Mouse (Mus musculus) embryonic facial prominence, embryonic 10.5 days (tissue): ENCODE measurements at regions not wholly inside any gene's neighbourhood (a gene's known extent, or its start where the extent isn't known, plus 50 kb on each side); places are given as distances from the start of the nearest gene placed in this dataset.
A peak's percentile ranks its signal among the peaks of the same experiment; 100 is the strongest.

Experiments
- DNase-seq: peaks from one replicate; pipeline ENCODE4 v3.0.0-alpha.2; 2017; ENCODE audit warnings: low spot score
- H3K27ac ChIP-seq: fragments of 300-500 bp; sonication (generic); replicated peaks from 2 replicates; pipeline ENCODE4 v1.5.1; 2016; ENCODE audit warnings: mild to moderate bottlenecking
- H3K27me3 ChIP-seq: fragments of 300-500 bp; sonication (generic); replicated peaks from 2 replicates; pipeline ENCODE4 v1.6.1; 2016; ENCODE audit warnings: low read depth, mild to moderate bottlenecking; ENCODE audit not compliant: poor library complexity, severe bottlenecking
- H3K36me3 ChIP-seq: fragments of 300-500 bp; sonication (generic); replicated peaks from 2 replicates; pipeline ENCODE4 v1.6.1; 2016; ENCODE audit warnings: mild to moderate bottlenecking, moderate library complexity
- H3K4me1 ChIP-seq: fragments of 300-500 bp; sonication (generic); 2 replicates; pipeline ENCODE4 v1.6.1; 2016
- H3K4me3 ChIP-seq: fragments of 300-500 bp; sonication (generic); 2 replicates; pipeline ENCODE4 v1.5.1; 2016; ENCODE audit warnings: mild to moderate bottlenecking, moderate library complexity
- H3K9me3 ChIP-seq: fragments of 300-500 bp; sonication (generic); 2 replicates; pipeline ENCODE4 v1.6.1; 2016; ENCODE audit warnings: mild to moderate bottlenecking
- WGBS: fragments of 180-500 bp; shearing (Covaris S2); methylation state at CpG from one replicate; pipeline ENCODE4 v1.1.7; 2016; 5-methylcytosine and 5-hydroxymethylcytosine counted together

GRCm38 (mm10) chr3:37903482-37903881 lies 179.2 kb upstream of the Gm5148 start:
- no peaks in the 10 kb centered on the region for H3K36me3 ChIP-seq
- no peak overlapping the region for H3K27ac ChIP-seq
- DNase-seq = no peak
- H3K4me3 ChIP-seq = no peak overlapping the region
- WGBS = 84% methylated on average over 3 of the region's 3 CpGs
- H3K9me3 ChIP-seq = no peaks in the 10 kb centered on the region
- peaks cover 7% of the 10 kb centered on the region; the same call in 1 of the 2 replicates for H3K27me3 ChIP-seq
- peaks cover 28% of the 10 kb centered on the region for H3K4me1 ChIP-seq

- DNase-seq = no peak
- no peak overlapping the region for H3K4me3 ChIP-seq
- H3K4me1 ChIP-seq = peaks cover 27% of the 10 kb centered on the region
- no peaks in the 10 kb centered on the region for H3K9me3 ChIP-seq
- H3K27ac ChIP-seq = no peak overlapping the region
- peaks cover 7% of the 10 kb centered on the region; the same call in 1 of the 2 replicates for H3K27me3 ChIP-seq
- 92% methylated on average over 4 of the region's 4 CpGs for WGBS
- no peaks in the 10 kb centered on the region for H3K36me3 ChIP-seq
Measured at GRCm38 (mm10) chr3:37903021-37903420, 178.7 kb upstream of the Gm5148 start.

- Histone ChIP-seq H3K4me1 (peaks cover 35% of the 10 kb centered on the region), H3K4me3 (peak overlapping the region; percentile 47), H3K27ac (peak overlapping the region; percentile 83), H3K27me3 (peaks cover 7% of the 10 kb centered on the region; the same call in 1 of the 2 replicates), H3K9me3 (no peaks in the 10 kb centered on the region), H3K36me3 (no peaks in the 10 kb centered on the region)
- DNase-seq = no peak
- WGBS = 32% methylated on average over 3 of the region's 3 CpGs
Measured at GRCm38 (mm10) chr3:37897392-37897791, 173.1 kb upstream of the Gm5148 start.

- Histone ChIP-seq H3K4me3 (peak overlapping the region; percentile 47), H3K9me3 (no peaks in the 10 kb centered on the region), H3K27ac (peak overlapping the region; percentile 83), H3K4me1 (peaks cover 35% of the 10 kb centered on the region), H3K27me3 (peaks cover 7% of the 10 kb centered on the region; the same call in 1 of the 2 replicates), H3K36me3 (no peaks in the 10 kb centered on the region)
- peak; percentile 82 for DNase-seq
- under 1% methylated on average over 17 of the region's 17 CpGs for WGBS
Measured at GRCm38 (mm10) chr3:37896821-37897311, 172.6 kb upstream of the Gm5148 start.

GRCm38 (mm10) chr3:37894599-37894998 lies 170.3 kb upstream of the Gm5148 start:
- H3K9me3 ChIP-seq = no peaks in the 10 kb centered on the region
- peaks cover 35% of the 10 kb centered on the region for H3K4me1 ChIP-seq
- H3K36me3 ChIP-seq = no peaks in the 10 kb centered on the region
- 86% methylated on average over 2 of the region's 2 CpGs for WGBS
- peaks cover 7% of the 10 kb centered on the region; the same call in 1 of the 2 replicates for H3K27me3 ChIP-seq
- DNase-seq = no peak
- H3K4me3 ChIP-seq = no peak overlapping the region
- H3K27ac ChIP-seq = no peak overlapping the region

GRCm38 (mm10) chr3:37890202-37890601 lies 165.9 kb upstream of the Gm5148 start:
- Histone ChIP-seq H3K27me3 (no peaks in the 10 kb centered on the region; the same call in 1 of the 2 replicates), H3K4me3 (no peak overlapping the region), H3K27ac (no peak overlapping the region), H3K9me3 (no peaks in the 10 kb centered on the region), H3K36me3 (no peaks in the 10 kb centered on the region), H3K4me1 (peaks cover 21% of the 10 kb centered on the region)
- WGBS = 78% methylated on average over 1 of the region's 1 CpGs
- no peak for DNase-seq

- Histone ChIP-seq H3K27ac (no peak overlapping the region), H3K4me3 (no peak overlapping the region), H3K9me3 (no peaks in the 10 kb centered on the region), H3K4me1 (peaks cover 15% of the 10 kb centered on the region), H3K36me3 (no peaks in the 10 kb centered on the region), H3K27me3 (no peaks in the 10 kb centered on the region; the same call in 1 of the 2 replicates)
- WGBS = 62% methylated on average over 6 of the region's 6 CpGs
- DNase-seq = no peak
Measured at GRCm38 (mm10) chr3:37888455-37888854, 164.2 kb upstream of the Gm5148 start.

- no peaks in the 10 kb centered on the region for H3K9me3 ChIP-seq
- no peaks in the 10 kb centered on the region; the same call in 1 of the 2 replicates for H3K27me3 ChIP-seq
- no peaks in the 10 kb centered on the region for H3K36me3 ChIP-seq
- WGBS = 87% methylated on average over 3 of the region's 3 CpGs
- H3K27ac ChIP-seq = no peak overlapping the region
- peaks cover 16% of the 10 kb centered on the region for H3K4me1 ChIP-seq
- H3K4me3 ChIP-seq = no peak overlapping the region
- DNase-seq = no peak
Measured at GRCm38 (mm10) chr3:37887711-37888110, 163.4 kb upstream of the Gm5148 start.

GRCm38 (mm10) chr3:37886705-37887454 lies 162.6 kb upstream of the Gm5148 start:
- H3K4me1 ChIP-seq = peaks cover 21% of the 10 kb centered on the region
- no peak for DNase-seq
- no peak overlapping the region for H3K4me3 ChIP-seq
- no peaks in the 10 kb centered on the region; the same call in 1 of the 2 replicates for H3K27me3 ChIP-seq
- H3K27ac ChIP-seq = no peak overlapping the region
- no peaks in the 10 kb centered on the region for H3K36me3 ChIP-seq
- H3K9me3 ChIP-seq = no peaks in the 10 kb centered on the region
- 90% methylated on average over 3 of the region's 3 CpGs for WGBS

- H3K9me3 ChIP-seq = no peaks in the 10 kb centered on the region
Measured at GRCm38 (mm10) chr3:37885776-37886175, 161.5 kb upstream of the Gm5148 start.

GRCm38 (mm10) chr3:37882417-37882816 lies 158.1 kb upstream of the Gm5148 start:
- no peak for DNase-seq
- Histone ChIP-seq H3K9me3 (no peaks in the 10 kb centered on the region), H3K4me1 (peaks cover 15% of the 10 kb centered on the region), H3K36me3 (no peaks in the 10 kb centered on the region), H3K27me3 (no peaks in the 10 kb centered on the region), H3K27ac (no peak overlapping the region), H3K4me3 (no peak overlapping the region)
- WGBS = 40% methylated on average over 5 of the region's 5 CpGs

More at GRCm38 (mm10) chr3:37885776-37886175, 161.5 kb upstream of the Gm5148 start:
- DNase-seq = no peak
- no peaks in the 10 kb centered on the region for H3K36me3 ChIP-seq
- H3K27me3 ChIP-seq = no peaks in the 10 kb centered on the region; the same call in 1 of the 2 replicates
- H3K4me3 ChIP-seq = no peak overlapping the region
- 93% methylated on average over 6 of the region's 6 CpGs for WGBS
- peaks cover 21% of the 10 kb centered on the region for H3K4me1 ChIP-seq
- no peak overlapping the region for H3K27ac ChIP-seq

- no peaks in the 10 kb centered on the region for H3K36me3 ChIP-seq
- no peak overlapping the region for H3K4me3 ChIP-seq
- H3K27ac ChIP-seq = no peak overlapping the region
- no peaks in the 10 kb centered on the region for H3K27me3 ChIP-seq
- peaks cover 19% of the 10 kb centered on the region for H3K4me1 ChIP-seq
- WGBS = 65% methylated on average over 2 of the region's 2 CpGs
- no peaks in the 10 kb centered on the region for H3K9me3 ChIP-seq
- DNase-seq = no peak
Measured at GRCm38 (mm10) chr3:37881016-37881415, 156.7 kb upstream of the Gm5148 start.

- Histone ChIP-seq H3K4me3 (no peak overlapping the region), H3K4me1 (peaks cover 34% of the 10 kb centered on the region), H3K27me3 (no peaks in the 10 kb centered on the region), H3K27ac (no peak overlapping the region), H3K9me3 (no peaks in the 10 kb centered on the region), H3K36me3 (no peaks in the 10 kb centered on the region)
- DNase-seq = no peak
- 52% methylated on average over 6 of the region's 6 CpGs for WGBS
Measured at GRCm38 (mm10) chr3:37879056-37879455, 154.8 kb upstream of the Gm5148 start.
